Mouse (Mus musculus): Measurements from ENCODE around the gene Sp8. TPM values are rescaled to one million over a fixed set of nuclear protein-coding genes. Genes with fewer than 3 reads are reported as not detected.

Gene Sp8
- polyA plus RNA-seq, 1 experiment from 2014 or later: not detected

DNA sequence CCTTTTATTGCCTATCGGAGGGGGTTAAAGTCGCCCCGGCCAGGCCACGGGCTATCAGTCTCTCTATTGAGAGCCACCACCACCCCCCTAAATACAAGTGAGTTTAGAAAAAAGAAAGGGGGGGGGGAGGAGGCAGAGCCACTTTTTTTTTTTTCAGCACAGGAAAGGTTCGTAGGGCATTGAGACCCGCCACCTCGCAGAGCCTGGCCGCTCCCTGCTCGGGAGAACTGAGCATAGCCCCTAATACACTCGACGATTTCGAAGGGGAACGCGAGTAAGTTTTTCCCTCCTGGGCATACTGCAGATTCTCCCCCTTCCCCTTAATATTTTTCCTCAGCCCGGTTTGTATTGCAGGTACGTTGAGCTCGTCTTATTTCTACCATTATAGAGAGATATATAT lies 1.3 kb downstream of the Sp8 start:
- H3K36me3 ChIP-seq (ENCODE audit: control insufficient read depth, insufficient read depth): no peaks in the 10 kb centered on the region
- H3K9me3 ChIP-seq (replicated peaks; ENCODE audit: control insufficient read depth, low read length): no peaks in the 10 kb centered on the region
- 2% methylated on average over 17 of the region's 17 CpGs for WGBS
- peaks cover 79% of the 10 kb centered on the region for H3K27me3 ChIP-seq (ENCODE audit: control insufficient read depth, insufficient read depth, low read length)
- peak overlapping the region; percentile 67 for H3K4me3 ChIP-seq (ENCODE audit: low read length)
- peaks cover 17% of the 10 kb centered on the region for H3K4me1 ChIP-seq (ENCODE audit: control insufficient read depth, insufficient read depth, low read length)
- peak overlapping the region; percentile 95 for H3K4me2 ChIP-seq (ENCODE audit: low read depth, low read length)
- no peak overlapping the region for H3K9ac ChIP-seq (ENCODE audit: low read length)
- ATAC-seq (replicated peaks; ENCODE audit: extremely low read depth, insufficient read depth, low FRiP score): no peak
- H3K27ac ChIP-seq (ENCODE audit: low read length): no peak overlapping the region

GRCm38 (mm10) chr12:118847861-118848495 lies 1.8 kb downstream of the Sp8 start:
- Histone ChIP-seq H3K9ac (ENCODE audit: low read length) (no peak overlapping the region), H3K27ac (ENCODE audit: low read length) (no peak overlapping the region), H3K36me3 (ENCODE audit: control insufficient read depth, insufficient read depth) (no peaks in the 10 kb centered on the region), H3K27me3 (ENCODE audit: control insufficient read depth, insufficient read depth, low read length) (peaks cover 77% of the 10 kb centered on the region), H3K9me3 (replicated peaks; ENCODE audit: control insufficient read depth, low read length) (no peaks in the 10 kb centered on the region), H3K4me3 (ENCODE audit: low read length) (peak overlapping the region; percentile 52), H3K4me1 (ENCODE audit: control insufficient read depth, insufficient read depth, low read length) (peaks cover 17% of the 10 kb centered on the region), H3K4me2 (ENCODE audit: low read depth, low read length) (peak overlapping the region; percentile 95)
- no peak for ATAC-seq (replicated peaks; ENCODE audit: extremely low read depth, insufficient read depth, low FRiP score)
- WGBS: 2% methylated on average over 22 of the region's 23 CpGs

DNA sequence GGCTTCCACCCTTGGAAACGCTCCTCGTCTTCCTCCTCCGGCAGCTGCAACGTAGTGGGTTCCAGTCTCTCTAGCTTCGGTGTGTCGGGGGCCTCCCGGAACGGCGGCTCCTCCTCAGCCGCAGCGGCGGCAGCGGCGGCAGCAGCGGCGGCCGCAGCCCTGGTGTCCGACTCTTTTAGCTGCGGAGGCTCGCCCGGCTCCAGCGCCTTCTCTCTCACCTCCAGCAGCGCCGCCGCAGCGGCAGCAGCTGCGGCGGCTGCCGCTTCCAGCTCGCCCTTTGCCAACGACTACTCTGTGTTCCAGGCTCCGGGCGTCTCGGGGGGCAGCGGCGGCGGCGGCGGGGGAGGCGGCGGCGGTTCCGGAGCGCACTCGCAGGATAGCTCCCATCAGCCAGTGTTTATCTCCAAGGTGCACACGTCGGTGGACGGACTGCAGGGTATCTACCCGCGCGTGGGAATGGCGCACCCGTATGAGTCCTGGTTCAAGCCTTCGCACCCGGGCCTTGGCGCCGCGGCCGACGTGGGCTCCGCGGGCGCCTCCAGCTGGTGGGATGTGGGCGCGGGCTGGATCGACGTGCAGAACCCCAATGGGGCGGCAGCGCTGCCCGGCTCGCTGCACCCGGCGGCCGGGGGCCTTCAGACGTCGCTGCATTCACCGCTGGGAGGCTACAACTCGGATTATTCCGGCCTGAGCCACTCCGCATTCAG lies 2.5 kb downstream of the Sp8 start:
- H3K4me2 ChIP-seq (ENCODE audit: low read depth, low read length): peak overlapping the region; percentile 95
- peak overlapping the region; percentile 52 for H3K4me3 ChIP-seq (ENCODE audit: low read length)
- 0 out of 2 replicates have a peak, but pooled peaks have one; percentile 16 for ATAC-seq (replicated peaks; ENCODE audit: extremely low read depth, insufficient read depth, low FRiP score)
- H3K9ac ChIP-seq (ENCODE audit: low read length): no peak overlapping the region
- H3K36me3 ChIP-seq (ENCODE audit: control insufficient read depth, insufficient read depth): no peaks in the 10 kb centered on the region
- under 1% methylated on average over 80 of the region's 80 CpGs for WGBS
- no peak overlapping the region for H3K27ac ChIP-seq (ENCODE audit: low read length)
- no peaks in the 10 kb centered on the region for H3K9me3 ChIP-seq (replicated peaks; ENCODE audit: control insufficient read depth, low read length)
- H3K27me3 ChIP-seq (ENCODE audit: control insufficient read depth, insufficient read depth, low read length): peaks cover 77% of the 10 kb centered on the region
- H3K4me1 ChIP-seq (ENCODE audit: control insufficient read depth, insufficient read depth, low read length): peaks cover 17% of the 10 kb centered on the region

DNA sequence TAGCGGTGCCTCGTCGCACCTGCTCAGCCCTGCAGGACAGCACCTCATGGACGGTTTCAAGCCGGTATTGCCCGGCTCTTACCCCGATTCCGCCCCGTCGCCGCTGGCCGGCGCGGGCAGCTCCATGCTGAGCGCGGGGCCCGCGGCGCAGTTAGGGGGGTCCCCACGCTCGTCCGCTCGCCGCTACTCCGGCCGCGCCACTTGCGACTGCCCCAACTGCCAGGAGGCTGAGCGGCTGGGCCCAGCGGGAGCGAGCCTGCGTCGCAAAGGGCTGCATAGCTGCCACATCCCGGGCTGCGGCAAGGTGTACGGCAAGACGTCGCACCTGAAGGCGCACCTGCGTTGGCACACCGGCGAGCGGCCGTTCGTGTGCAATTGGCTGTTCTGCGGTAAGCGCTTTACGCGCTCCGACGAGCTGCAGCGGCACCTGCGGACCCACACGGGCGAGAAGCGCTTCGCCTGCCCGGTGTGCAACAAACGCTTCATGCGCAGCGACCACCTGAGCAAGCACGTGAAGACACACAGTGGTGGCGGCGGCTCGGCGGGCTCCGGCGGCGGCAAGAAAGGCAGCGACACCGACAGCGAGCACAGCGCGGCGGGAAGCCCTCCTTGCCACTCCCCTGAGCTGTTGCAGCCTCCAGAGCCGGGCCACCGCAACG lies 3.2 kb downstream of the Sp8 start:
- Histone ChIP-seq H3K9me3 (replicated peaks; ENCODE audit: control insufficient read depth, low read length) (no peaks in the 10 kb centered on the region), H3K27me3 (ENCODE audit: control insufficient read depth, insufficient read depth, low read length) (peaks cover 76% of the 10 kb centered on the region), H3K4me1 (ENCODE audit: control insufficient read depth, insufficient read depth, low read length) (peaks cover 18% of the 10 kb centered on the region), H3K9ac (ENCODE audit: low read length) (no peak overlapping the region), H3K4me2 (ENCODE audit: low read depth, low read length) (peak overlapping the region; percentile 95), H3K4me3 (ENCODE audit: low read length) (peak overlapping the region; percentile 52), H3K36me3 (ENCODE audit: control insufficient read depth, insufficient read depth) (no peaks in the 10 kb centered on the region), H3K27ac (ENCODE audit: low read length) (no peak overlapping the region)
- no peak for ATAC-seq (replicated peaks; ENCODE audit: extremely low read depth, insufficient read depth, low FRiP score)
- WGBS: under 1% methylated on average over 78 of the region's 78 CpGs

DNA sequence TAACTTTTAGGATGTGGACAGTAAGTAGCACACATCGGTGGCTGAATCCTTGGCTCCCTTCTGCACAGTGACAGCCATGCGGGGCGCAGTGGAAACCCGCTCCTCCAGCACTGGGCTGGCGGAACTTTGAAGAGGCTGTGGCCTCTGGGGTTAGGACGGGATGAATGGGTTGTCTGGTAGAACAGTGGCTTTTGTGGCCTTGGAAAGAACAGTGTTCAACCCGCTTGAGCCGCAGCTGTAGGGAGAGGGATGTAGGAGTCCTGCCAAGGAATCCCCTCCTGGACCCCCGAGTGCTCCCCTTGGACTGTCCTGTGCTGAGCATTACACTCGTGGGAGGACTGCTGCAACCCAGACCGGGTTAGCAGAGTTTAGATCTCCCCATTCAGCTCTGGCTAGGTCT lies 3.9 kb downstream of the Sp8 start:
- Histone ChIP-seq H3K27ac (ENCODE audit: low read length) (no peak overlapping the region), H3K9me3 (replicated peaks; ENCODE audit: control insufficient read depth, low read length) (no peaks in the 10 kb centered on the region), H3K27me3 (ENCODE audit: control insufficient read depth, insufficient read depth, low read length) (peaks cover 76% of the 10 kb centered on the region), H3K36me3 (ENCODE audit: control insufficient read depth, insufficient read depth) (no peaks in the 10 kb centered on the region), H3K9ac (ENCODE audit: low read length) (no peak overlapping the region), H3K4me3 (ENCODE audit: low read length) (no peak overlapping the region), H3K4me2 (ENCODE audit: low read depth, low read length) (no peak overlapping the region), H3K4me1 (ENCODE audit: control insufficient read depth, insufficient read depth, low read length) (peaks cover 19% of the 10 kb centered on the region)
- WGBS: 1% methylated on average over 11 of the region's 11 CpGs
- ATAC-seq (replicated peaks; ENCODE audit: extremely low read depth, insufficient read depth, low FRiP score): no peak

DNA sequence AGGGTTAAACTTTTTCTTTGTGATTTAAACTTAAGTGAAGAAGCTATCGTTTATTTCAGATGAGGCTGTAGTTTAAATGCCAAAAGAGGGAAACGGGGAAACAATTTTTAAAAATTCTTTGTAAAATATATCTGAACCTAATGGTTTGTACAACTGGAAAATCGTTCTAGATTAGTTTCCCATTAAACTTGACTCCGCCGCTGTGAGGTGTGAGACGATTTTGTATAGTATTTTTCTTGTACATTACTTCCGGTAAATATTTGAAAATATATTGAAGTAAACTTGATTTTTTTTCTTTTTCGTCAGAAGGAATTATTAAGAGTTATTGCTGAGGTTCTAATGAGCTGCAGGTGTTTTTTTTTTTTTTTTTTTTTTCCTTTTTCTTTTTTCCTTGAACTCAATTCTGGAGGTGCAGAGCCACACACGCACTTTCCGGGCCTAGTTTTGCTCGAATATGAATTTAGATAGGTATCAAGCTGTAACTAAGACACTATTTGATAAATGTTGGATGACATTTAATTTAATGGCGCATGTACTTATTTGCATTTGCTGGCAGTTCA lies 4.8 kb downstream of the Sp8 start:
- 33% methylated on average over 12 of the region's 12 CpGs for WGBS
- H3K9me3 ChIP-seq (replicated peaks; ENCODE audit: control insufficient read depth, low read length): no peaks in the 10 kb centered on the region

GRCm38 (mm10) chr12:118853331-118853730 lies 7.2 kb downstream of the Sp8 start:
- H3K9ac ChIP-seq (ENCODE audit: low read length): no peak overlapping the region
- H3K27ac ChIP-seq (ENCODE audit: low read length): no peak overlapping the region
- H3K27me3 ChIP-seq (ENCODE audit: control insufficient read depth, insufficient read depth, low read length): peaks cover 62% of the 10 kb centered on the region
- no peak overlapping the region for H3K4me3 ChIP-seq (ENCODE audit: low read length)
- H3K4me2 ChIP-seq (ENCODE audit: low read depth, low read length): no peak overlapping the region
- no peaks in the 10 kb centered on the region for H3K36me3 ChIP-seq (ENCODE audit: control insufficient read depth, insufficient read depth)
- peaks cover 12% of the 10 kb centered on the region for H3K4me1 ChIP-seq (ENCODE audit: control insufficient read depth, insufficient read depth, low read length)
- ATAC-seq (replicated peaks; ENCODE audit: extremely low read depth, insufficient read depth, low FRiP score): no peak
- H3K9me3 ChIP-seq (replicated peaks; ENCODE audit: control insufficient read depth, low read length): no peaks in the 10 kb centered on the region
- 12% methylated on average over 3 of the region's 3 CpGs for WGBS

More for the DNA sequence above, 4.8 kb downstream of the Sp8 start:
- no peak overlapping the region for H3K4me3 ChIP-seq (ENCODE audit: low read length)
- H3K27me3 ChIP-seq (ENCODE audit: control insufficient read depth, insufficient read depth, low read length): peaks cover 73% of the 10 kb centered on the region
- no peak overlapping the region for H3K9ac ChIP-seq (ENCODE audit: low read length)
- no peak for ATAC-seq (replicated peaks; ENCODE audit: extremely low read depth, insufficient read depth, low FRiP score)
- no peak overlapping the region for H3K27ac ChIP-seq (ENCODE audit: low read length)
- no peak overlapping the region for H3K4me2 ChIP-seq (ENCODE audit: low read depth, low read length)
- H3K36me3 ChIP-seq (ENCODE audit: control insufficient read depth, insufficient read depth): no peaks in the 10 kb centered on the region
- H3K4me1 ChIP-seq (ENCODE audit: control insufficient read depth, insufficient read depth, low read length): peaks cover 19% of the 10 kb centered on the region

DNA sequence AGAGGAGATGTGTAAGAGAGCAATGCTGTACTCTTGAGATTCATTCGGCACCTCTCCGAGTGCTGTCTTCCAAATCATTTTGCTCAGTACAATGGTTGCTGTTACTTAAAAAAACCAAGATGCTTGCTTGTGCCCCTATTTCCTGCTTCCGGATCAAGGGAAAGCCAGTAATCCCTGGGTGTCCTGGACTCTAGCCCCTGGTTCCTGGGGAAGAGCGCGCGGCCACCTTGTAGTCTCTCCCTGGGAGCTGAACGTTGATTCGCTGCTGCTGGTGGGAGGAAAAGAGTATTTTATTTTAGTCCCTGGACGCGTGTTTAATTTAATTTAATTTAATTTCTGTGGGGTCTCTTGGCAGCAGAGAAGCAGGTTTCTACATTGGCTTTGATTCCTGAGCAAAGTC lies 8.3 kb downstream of the Sp8 start:
- H3K9me3 ChIP-seq (replicated peaks; ENCODE audit: control insufficient read depth, low read length): no peaks in the 10 kb centered on the region
- ATAC-seq (replicated peaks; ENCODE audit: extremely low read depth, insufficient read depth, low FRiP score): no peak
- peak overlapping the region; percentile 60 for H3K4me3 ChIP-seq (ENCODE audit: low read length)
- H3K27ac ChIP-seq (ENCODE audit: low read length): no peak overlapping the region
- no peaks in the 10 kb centered on the region for H3K36me3 ChIP-seq (ENCODE audit: control insufficient read depth, insufficient read depth)
- peaks cover 4% of the 10 kb centered on the region for H3K4me1 ChIP-seq (ENCODE audit: control insufficient read depth, insufficient read depth, low read length)
- no peak overlapping the region for H3K9ac ChIP-seq (ENCODE audit: low read length)
- 2% methylated on average over 10 of the region's 10 CpGs for WGBS
- H3K4me2 ChIP-seq (ENCODE audit: low read depth, low read length): peak overlapping the region; percentile 86
- peaks cover 54% of the 10 kb centered on the region for H3K27me3 ChIP-seq (ENCODE audit: control insufficient read depth, insufficient read depth, low read length)

Measured in heart, embryonic 16.5 days (tissue).